Mouse (Mus musculus) right cerebral cortex, postnatal 25 days (tissue): ENCODE data around the gene Il1rl1.

Experiments
- DNase-seq: peaks from one replicate; pipeline ENCODE4 v3.0.0; 2022

Gene Il1rl1

DNA sequence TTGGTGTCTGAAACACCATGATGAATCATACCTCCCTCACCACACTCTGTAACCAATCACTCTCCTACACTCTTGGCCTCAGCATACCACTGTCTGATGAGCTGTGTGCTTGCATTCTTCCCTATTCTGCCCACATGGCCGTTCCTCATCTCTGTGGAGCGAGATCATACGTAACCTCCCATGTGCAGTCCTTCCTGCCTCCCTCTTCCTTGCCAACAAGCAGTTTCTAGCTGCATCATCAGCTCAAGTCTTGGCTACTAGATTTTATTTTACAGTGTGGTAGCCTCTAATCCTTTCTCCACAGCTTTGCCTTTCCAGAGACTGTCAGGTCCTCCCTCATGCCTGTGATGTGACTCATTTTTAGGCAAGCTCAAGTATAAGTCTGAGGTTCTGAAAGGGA, 15.4 kb downstream of the Il1rl1 start:
- peak; percentile 19 for DNase-seq

DNA sequence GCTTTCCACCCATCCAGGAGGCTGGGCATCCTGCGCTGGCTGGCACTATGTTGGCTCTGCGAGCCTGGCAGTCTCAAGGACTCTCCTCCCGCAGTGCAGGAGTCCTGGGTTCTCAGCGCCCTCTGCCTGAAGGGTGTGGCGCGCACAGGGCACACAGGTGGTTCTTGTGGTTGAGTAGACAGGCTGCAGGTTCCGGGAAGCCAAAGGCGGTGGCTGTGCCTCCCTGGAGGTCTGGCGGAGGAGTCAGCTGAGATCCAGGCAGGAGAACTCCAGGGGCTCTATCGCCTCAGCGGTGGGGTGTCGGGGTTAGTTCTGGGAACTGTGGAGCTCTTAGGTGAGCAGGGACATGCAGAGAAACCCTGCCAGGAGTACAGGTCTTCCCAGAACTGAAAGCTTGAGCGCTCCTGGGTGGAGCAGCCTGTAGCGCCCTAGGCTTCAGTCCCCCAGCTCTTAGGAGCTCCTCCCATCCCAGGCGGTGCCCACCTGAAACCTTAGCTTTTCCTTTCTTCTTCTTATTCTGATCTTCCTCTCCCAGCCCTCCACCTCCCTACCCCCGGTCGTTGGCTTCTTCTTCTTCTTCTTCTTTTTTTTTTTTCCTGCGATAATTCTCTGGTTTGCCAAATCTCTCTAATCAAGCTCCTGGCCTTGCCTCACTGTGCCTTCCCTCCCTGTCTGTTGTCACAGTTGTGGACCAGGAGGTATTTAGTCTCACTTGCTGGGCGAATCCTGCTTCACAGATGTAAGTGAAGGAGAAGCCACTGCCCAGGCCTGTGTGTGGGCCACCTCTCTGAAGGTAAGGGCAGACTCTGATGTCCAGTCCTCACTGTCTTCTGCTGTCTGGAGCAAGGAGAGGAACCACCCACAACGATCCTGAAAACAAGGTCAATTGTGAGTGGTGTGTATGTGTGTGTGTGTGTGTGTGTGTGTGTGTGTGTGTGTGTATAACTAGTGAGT, 36.4 kb downstream of the Il1rl1 start, which contains the start of gene Il18r1:
TSS of gene Il18r1 (plus strand) at position 76 of the 954 bp plus-strand sequence.
- no peak for DNase-seq

DNA sequence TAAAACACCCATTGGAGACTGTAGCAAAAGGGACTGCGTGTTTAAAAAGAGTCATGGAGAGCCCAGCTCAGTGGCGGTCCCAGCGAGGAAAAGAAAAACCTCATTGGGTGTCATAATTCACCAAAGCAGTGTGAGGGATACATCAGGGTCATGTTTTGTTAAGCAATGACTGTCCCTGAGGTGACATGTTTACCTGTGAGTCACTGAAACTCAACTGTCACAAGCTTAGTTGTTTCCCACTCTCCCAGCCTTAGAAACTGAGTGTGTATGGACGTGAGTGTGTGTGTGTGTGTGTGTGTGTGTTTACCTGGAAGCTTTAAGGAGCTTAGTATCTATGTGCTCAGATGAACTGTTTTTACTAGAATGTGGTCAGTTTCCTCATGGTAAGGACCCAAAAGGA, 37.9 kb downstream of the Il1rl1 start:
- no peak for DNase-seq

DNA sequence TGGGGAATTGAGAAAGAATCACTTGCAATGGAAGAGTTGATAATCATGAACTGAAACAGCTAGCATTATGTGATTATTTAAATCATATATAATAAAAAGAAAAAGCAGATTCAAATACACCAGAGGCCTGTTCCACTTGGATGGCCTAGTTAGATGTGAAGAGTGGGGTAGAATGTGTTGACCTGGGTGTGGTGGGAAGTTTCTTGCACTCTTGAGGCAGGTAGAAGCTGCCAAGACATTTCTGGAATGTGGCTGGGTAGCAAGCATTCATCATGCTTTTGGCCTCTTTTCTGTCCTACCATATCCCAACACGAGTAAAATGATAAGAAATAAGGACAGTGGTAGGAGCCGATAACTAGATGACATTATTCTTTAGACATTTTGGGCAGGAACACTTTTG, 39.4 kb downstream of the Il1rl1 start:
- DNase-seq: no peak

DNA sequence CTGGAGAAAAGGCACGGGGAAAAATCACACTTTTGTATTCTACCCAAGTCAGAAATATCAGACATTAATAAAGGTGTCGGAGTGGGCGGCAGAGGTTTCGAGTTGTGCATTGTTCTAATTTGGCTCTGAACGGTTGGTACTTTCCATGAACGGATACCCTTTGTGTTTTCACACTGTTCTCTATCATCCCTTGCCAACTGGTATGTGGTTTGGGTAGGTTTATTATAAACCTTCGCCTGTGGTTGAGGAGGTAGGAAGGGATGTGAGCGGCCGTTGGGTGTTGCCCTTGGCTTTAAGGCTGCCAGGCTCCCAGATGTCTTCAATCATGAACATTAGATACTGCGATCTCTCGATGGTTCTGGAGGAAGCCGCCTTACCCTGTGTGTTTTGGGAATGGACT, 40.5 kb downstream of the Il1rl1 start:
- no peak for DNase-seq

DNA sequence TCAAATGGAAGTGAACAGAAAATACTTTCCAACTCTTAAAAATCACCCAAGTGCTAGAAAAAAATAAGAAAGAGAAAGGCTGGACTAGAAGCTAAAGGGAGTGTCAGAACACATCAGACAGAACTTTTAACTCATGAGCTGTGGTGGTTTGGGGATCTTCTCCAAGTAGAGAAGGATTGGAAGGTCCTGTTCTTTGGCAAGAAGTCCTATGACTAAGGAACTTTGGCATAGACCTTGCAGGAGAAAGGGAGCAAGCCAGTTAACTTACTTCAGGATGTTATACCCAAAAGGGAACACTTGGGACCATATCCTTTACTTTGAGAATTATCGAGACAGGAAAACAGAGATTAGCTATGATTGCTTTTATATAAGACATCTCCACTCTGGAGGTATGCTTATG, 43.0 kb downstream of the Il1rl1 start:
- no peak for DNase-seq

DNA sequence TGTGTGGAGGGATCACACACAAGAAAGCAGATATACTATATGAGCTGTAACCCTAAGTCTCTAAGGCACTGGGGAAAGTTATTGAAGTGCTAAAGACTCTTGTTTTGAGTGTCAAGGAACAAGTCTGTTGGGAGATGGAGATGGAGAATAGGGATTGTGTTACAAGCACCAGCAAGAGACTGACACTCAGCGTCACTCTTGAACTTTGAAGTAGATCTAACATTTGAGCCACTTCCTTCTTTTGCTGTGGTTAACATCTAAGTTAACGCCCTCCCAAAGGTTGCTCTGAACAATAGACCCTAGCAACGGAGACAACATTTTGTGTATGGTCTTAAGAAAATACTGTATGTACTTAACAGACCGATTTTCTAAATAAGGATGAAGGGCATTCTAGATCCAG, 44.3 kb downstream of the Il1rl1 start:
- no peak for DNase-seq

DNA sequence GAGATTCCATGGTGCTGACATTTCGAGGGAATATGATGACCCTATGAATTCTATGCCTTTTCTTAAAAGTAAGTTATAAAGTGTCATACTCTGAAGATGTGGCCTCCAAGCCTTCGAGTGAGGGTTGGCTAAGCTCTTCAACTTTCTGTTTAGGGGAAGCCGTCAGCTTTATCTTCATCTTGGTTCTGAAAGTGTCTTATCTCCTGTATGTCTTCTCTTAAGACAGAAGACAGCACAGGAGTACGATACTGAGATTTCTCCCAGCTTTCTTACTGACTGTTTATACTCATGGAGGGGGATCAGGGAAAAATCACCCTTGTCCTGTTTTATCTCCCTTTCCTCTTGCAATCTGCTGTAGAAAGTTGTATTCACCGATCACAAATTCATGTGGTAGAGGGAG, 45.0 kb downstream of the Il1rl1 start:
- DNase-seq: no peak

DNA sequence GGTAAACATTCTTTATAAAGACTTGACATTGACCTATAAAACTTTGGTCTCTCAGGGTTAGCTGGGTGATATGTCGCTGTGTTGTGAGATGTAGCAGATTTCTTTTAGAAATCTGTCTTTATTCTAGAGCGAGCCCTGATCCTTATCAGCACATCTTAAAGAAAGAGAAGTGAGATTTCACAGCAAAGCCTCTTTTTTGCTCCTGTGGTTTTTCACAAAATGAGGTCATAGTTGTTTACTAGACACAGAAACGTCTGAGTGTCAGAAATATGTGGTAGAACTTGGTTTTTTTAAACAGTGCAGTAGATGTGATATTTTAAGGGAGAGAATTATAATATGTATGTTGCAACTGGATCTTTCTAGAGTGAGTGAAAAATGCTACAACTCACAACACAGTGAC, 46.3 kb downstream of the Il1rl1 start:
- no peak for DNase-seq

DNA sequence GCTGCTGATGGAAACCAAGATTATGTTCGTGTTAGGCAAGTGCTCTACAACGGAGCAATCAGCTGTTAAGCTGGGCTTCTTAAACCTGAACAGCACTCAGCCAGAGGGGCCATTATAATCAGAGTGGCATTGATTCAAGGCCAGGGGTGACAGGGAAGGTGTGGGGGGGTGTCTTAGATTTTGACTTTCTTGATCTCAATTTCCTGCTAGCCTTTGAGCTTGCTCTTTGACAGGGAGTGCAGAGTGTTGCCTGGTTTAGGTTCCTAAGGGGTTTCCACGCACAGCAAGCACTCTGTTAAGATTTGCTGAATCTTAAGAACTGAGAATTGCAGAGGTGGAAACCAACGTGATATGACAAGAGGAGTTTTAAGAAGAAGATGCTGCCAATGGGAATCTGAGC, 47.4 kb downstream of the Il1rl1 start:
- no peak for DNase-seq

DNA sequence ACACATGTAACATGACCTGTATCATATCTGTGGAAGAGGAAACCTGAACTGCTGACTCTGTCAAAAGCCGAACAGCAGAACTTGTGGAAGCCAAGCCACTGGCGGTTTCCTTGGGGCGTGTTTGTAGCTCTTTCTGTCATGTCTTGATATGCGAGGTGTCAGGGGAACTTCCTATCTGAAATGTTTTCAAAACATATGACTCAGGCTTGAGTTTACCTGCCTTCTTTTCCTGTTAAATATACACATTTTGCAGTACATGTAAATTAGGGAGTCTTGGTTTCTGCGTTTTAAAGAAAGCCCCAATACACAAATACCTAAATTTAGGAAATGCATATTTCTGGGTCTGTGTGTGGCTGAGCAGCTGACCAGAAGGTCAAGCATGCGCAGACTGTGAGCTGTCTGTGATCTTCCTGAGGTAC, 50.1 kb downstream of the Il1rl1 start:
- DNase-seq: no peak

DNA sequence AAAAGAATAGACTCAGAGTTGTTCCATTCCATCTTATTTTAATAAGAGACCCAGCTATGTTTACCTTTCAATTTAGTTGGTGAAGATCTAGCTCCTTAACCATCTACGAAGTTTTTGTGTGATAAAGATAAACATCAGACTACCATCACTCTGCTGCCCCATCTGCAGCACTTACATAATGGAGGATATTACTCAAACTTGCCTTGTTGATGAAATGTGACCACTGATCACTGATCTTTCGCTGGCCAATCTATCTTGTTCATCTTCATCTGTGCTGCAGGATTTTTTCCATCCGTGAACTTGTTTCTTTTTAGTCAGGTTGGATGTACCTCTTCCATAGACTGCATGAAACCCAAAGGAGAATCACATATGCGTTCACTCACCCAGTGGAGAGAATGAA, 65.2 kb downstream of the Il1rl1 start:
- DNase-seq: no peak

DNA sequence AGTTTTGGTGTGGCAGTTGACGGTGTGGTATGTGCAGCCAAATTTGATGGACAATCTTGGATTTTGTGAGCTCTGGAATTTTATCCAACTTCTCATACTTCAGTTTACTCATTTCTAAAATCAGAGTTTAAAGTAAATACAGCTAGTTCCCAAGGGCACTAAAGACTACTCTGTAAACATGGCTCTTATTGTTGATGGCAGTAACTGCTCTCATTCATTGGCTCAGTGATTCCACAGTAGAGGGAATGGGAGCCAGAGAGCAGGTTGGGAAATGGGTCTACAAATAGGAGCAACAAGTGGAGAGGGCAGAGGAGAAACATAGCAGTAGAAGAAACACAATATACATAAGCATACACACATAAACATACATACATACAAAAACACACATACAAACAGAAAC, 70.3 kb downstream of the Il1rl1 start:
- DNase-seq: no peak

DNA sequence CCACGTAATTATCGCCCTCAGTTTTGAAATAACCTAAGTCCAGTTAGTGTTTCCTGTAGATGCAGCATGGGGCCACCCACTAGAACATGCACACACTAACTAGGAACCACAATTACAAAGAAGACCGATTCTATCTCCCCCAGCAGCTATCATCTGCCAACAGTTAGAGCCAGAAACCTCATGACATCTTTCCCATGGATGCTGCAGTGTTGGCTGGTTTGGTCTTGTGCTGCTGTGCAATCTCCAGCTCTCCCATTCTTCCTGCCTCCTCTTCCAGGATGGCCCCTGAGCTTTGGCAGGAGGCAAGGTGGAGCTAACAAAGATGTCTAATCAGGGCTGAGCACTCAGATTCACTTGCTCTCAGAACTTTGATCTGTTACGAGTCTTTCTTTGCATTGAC, 71.8 kb downstream of the Il1rl1 start:
- no peak for DNase-seq

DNA sequence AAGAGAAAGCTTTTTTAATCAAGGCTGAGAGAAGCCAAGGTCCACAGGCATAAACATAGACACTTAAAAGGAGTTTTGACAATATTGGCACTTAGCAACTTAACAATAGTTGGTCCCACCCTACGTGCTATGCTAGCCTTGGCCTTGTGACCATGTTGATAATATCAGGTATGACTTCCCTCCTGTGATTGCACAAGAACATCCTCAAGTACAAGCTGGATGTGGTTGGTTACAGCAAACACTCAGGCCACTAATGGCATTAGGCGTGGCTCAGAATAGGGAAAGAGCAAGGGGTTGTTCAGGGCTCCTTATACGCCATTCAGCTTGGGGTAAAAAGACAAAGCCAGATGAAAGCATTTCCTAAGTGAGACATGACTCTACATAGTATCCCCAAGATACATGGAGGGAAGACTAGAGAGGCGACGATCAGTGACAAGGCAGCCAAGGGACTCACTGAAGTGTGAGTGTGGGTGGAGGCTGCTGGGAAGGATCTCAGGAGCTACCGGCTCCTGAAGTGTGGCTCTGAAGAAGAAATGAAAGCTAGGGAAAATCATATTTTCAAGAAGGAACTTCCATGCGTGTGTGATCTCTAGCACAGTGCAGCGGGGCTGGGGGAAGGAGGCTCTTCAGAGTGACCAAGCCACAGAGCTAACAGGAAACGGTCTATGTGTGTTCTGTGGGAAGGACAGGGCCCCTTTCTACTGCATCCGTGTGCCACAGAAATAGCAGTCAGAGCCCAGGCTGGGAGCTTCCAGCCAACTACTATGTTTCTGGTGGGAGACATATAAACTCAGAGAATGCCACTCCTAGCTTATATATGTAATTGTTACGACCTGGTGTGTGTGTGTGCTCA, 72.4 kb downstream of the Il1rl1 start:
- no peak for DNase-seq

DNA sequence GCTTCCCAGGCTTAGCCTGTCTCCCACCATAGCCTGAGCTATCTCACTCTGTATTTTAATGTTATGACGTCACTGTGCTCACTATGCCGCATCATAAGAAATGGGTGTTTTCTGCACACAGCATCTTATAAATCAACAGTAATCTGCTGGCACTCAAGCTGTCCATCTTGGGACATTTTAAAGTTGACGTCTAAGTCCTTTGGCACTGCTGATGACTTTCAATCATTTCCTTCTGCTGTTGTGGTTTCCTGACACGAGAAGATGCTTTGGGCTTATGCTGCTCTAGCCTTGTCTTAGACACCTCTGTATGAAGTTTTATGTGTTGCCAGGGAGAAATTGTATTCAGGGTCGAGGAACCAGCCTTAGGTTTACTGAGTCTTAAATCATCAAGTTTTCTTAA, 75.2 kb downstream of the Il1rl1 start:
- DNase-seq: no peak
